Mouse (Mus musculus): ENCODE measurements around the gene Nav2.

DNA sequence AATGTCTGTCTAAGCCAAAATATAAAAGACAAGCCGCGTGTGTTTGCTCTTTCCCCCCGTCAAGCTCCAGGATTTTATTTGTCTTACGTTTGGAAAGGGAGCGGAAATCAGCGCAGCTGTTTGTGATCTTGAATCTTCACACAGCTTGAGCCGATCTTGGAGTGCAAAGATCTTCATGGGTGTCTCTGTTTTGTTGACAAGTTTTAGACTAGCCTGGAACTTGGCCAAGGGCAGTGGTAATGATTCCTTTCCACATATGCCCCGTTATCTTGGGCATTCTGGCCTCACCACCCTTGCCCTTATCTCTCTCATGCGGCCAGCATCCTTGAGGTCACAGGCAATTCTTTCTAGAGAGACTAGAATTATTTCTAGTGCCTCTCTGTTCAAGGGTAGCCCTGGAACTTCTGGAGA lies 326.8 kb downstream of the Nav2 start:
- TF ChIP-seq MAX (IDR thresholded peaks at IDR 0.05; ENCODE audit: low read depth): no peak
- no peak for TF ChIP-seq POLR2A (IDR thresholded peaks at IDR 0.05; ENCODE audit: insufficient read length, low read depth)
- TF ChIP-seq POLR2AphosphoS2 (IDR thresholded peaks at IDR 0.05; ENCODE audit: insufficient read length, low read depth): no peak
- no peak for TF ChIP-seq USF1 (IDR thresholded peaks at IDR 0.05; ENCODE audit: low read depth)
- no peak for TF ChIP-seq TCF12 (IDR thresholded peaks at IDR 0.05; ENCODE audit: insufficient read depth, poor library complexity, severe bottlenecking)
- no peak for TF ChIP-seq MYOD1 (IDR thresholded peaks at IDR 0.05; ENCODE audit: control insufficient read depth in 1 of 3, insufficient read length in 2 of 3, low read depth in 2 of 3)
